Mouse (Mus musculus) ES-Bruce4 (cell line): ENCODE data around the gene Ror2. TPM values are rescaled to one million over a fixed set of nuclear protein-coding genes. Genes with fewer than 3 reads are reported as not detected.

ENCODE experiments used
- H3K27ac ChIP-seq: 2 replicates; pipeline ENCODE4 v1.5.1; 2012; ENCODE audit warnings: low read length, inconsistent platforms; ENCODE audit not compliant: insufficient read depth
- H3K27me3 ChIP-seq: 2 replicates; pipeline ENCODE4 v1.6.1; 2012; ENCODE audit warnings: mild to moderate bottlenecking, low read length, inconsistent platforms; ENCODE audit not compliant: control insufficient read depth, poor library complexity, insufficient read depth, severe bottlenecking
- H3K36me3 ChIP-seq: 2 replicates; pipeline ENCODE4 v1.6.1; 2012; ENCODE audit warnings: inconsistent platforms, mild to moderate bottlenecking, low read length, moderate library complexity; ENCODE audit not compliant: control insufficient read depth, poor library complexity, insufficient read depth, severe bottlenecking
- H3K4me1 ChIP-seq: one replicate; pipeline ENCODE4 v1.8.1; 2011; ENCODE audit warnings: low read length; ENCODE audit not compliant: control insufficient read depth, insufficient read depth
- H3K4me3 ChIP-seq: 2 replicates; pipeline ENCODE4 v1.5.1; 2011; ENCODE audit warnings: low read depth, mild to moderate bottlenecking, low read length
- H3K9ac ChIP-seq: 2 replicates; pipeline ENCODE4 v1.6.1; 2012; ENCODE audit warnings: low read depth, mild to moderate bottlenecking, inconsistent platforms; ENCODE audit not compliant: poor library complexity, severe bottlenecking
- H3K9me3 ChIP-seq: replicated peaks from 2 replicates; pipeline ENCODE4 v1.6.1; 2012; ENCODE audit warnings: mild to moderate bottlenecking, low read length, inconsistent platforms; ENCODE audit not compliant: control insufficient read depth, poor library complexity, insufficient read depth, severe bottlenecking
- CTCF ChIP-seq: IDR thresholded peaks from one replicate; pipeline ENCODE4 v1.8.1; 2011; ENCODE audit warnings: low read depth, low read length
- EP300 ChIP-seq: IDR thresholded peaks from 2 replicates; pipeline ENCODE4 v1.6.1; 2011; ENCODE audit warnings: low read depth, low read length; ENCODE audit not compliant: insufficient read depth
- POLR2A ChIP-seq: IDR thresholded peaks from one replicate; pipeline ENCODE4 v1.8.1; 2011; ENCODE audit warnings: low read length; ENCODE audit not compliant: insufficient read depth
- polyA plus RNA-seq: library from polyadenylated mRNA; stranded (reverse); fragments of >200 nt; gene quantifications from 2 replicates; pipeline ENCODE4 v1.2.4, GENCODE M21; 2011; ENCODE audit warnings: low read depth; ENCODE audit not compliant: missing spikeins, insufficient read depth, insufficient read length

The Ror2 gene
- polyA plus RNA-seq, 1 experiment, result 23.6 TPM

GRCm38 (mm10) chr13:53120906-53121305 is 165.0 kb downstream of the Ror2 start:
- H3K4me3 ChIP-seq, result peak overlapping the region; percentile 17

DNA sequence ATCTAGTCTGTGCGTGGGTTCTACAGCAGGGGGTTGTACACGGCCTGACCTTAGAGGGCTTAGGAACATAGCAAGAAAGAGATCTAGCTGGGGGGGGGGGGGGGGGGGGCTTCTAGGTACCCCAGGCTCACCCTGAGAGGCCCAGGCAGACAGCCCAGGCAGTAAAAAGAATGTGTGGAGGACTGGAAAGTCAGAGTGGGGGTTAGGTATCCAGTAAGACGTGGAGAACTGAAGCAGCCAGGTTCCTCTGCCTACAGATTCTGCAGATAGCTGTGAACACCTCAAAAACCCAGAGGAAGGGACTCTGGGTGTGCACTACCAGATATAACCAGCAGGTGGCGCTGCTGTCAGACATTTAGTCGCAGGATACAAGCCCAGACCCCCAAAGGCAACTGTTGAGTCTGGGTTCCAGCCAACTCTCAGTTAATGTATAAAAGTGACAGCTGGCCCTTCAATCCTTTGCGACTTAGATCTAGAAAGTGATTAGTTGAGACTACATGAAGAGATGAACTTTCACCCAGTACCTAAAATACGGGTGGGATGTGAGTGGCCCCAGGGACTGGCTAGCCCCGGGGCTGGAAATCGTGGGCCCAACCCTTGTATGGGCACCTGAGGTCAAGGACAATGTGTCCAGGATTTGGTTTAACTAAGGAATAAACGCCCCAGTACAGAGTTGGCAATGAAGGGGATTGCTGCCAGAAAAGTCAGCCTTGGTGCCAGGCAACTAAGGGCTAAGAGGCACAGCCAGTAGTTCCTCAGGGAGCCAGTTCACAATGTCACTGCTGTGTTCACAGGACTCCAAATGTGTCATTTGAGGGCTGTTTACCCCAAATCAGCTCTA is 166.1 kb downstream of the Ror2 start:
- Histone ChIP-seq H3K4me1 (peaks cover 4% of the 10 kb centered on the region), H3K27me3 (no peaks in the 10 kb centered on the region), H3K9me3 (no peaks in the 10 kb centered on the region), H3K36me3 (no peaks in the 10 kb centered on the region), H3K9ac (no peak overlapping the region), H3K4me3 (no peak overlapping the region), H3K27ac (no peak overlapping the region)
- TF ChIP-seq EP300, result no peak
- TF ChIP-seq CTCF, result peak; percentile 86
- TF ChIP-seq POLR2A, result no peak

More at GRCm38 (mm10) chr13:53120906-53121305, 165.0 kb downstream of the Ror2 start:
- Histone ChIP-seq H3K36me3 (no peaks in the 10 kb centered on the region), H3K9ac (no peak overlapping the region), H3K27ac (no peak overlapping the region), H3K27me3 (no peaks in the 10 kb centered on the region), H3K4me1 (peaks cover 4% of the 10 kb centered on the region), H3K9me3 (no peaks in the 10 kb centered on the region)
- TF ChIP-seq POLR2A (no peak), EP300 (no peak), CTCF (no peak)

DNA sequence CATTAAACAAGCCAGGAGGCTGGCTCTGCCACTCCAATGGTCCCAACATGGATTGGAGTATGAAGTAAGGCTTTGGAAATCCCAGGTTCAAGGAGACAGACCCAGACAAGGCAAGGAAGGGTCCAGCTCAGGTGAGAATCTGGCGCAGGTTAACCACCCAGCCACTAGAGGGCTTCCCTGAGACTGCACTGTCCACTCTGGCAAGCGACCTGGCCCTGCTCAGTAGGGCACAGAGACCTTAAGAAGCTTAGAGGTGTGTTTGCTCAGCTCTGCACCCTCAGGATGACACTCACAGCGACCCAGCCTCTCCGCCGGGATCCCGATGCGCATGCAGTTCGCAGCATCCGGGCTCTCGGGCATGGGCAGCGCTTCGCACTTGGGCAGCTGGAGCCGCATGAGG is 167.5 kb downstream of the Ror2 start:
- Histone ChIP-seq H3K27me3 (no peaks in the 10 kb centered on the region), H3K36me3 (no peaks in the 10 kb centered on the region), H3K4me1 (peaks cover 4% of the 10 kb centered on the region), H3K4me3 (peak overlapping the region; percentile 23), H3K27ac (no peak overlapping the region), H3K9me3 (no peaks in the 10 kb centered on the region), H3K9ac (no peak overlapping the region)
- TF ChIP-seq CTCF, result peak; percentile 68
- no peak for TF ChIP-seq EP300

DNA sequence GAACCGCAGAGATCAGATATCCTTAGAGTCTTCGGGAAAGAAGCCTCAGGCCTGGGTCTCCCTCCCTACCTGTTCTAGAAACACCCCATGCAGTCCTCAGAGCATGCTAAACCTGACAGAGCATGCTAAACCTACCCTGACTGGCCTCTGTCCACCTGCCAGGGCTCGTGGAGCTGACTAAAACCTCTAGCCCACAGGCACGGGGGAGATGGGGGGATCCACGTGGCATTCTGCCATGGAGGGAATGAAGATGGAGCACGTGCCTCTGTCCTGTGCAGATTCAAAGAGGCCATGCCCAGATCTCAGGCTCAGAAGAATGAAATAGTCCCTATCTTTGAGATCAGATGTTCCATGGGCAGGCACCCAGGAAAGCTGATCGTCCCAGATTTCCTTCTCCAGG is 168.0 kb downstream of the Ror2 start:
- no peaks in the 10 kb centered on the region for H3K36me3 ChIP-seq
- H3K9ac ChIP-seq, result no peak overlapping the region
- TF ChIP-seq CTCF (no peak), EP300 (no peak), POLR2A (no peak)
- no peaks in the 10 kb centered on the region for H3K27me3 ChIP-seq
- no peaks in the 10 kb centered on the region for H3K9me3 ChIP-seq
- no peak overlapping the region for H3K4me3 ChIP-seq
- no peak overlapping the region for H3K27ac ChIP-seq
- peaks cover 4% of the 10 kb centered on the region for H3K4me1 ChIP-seq

DNA sequence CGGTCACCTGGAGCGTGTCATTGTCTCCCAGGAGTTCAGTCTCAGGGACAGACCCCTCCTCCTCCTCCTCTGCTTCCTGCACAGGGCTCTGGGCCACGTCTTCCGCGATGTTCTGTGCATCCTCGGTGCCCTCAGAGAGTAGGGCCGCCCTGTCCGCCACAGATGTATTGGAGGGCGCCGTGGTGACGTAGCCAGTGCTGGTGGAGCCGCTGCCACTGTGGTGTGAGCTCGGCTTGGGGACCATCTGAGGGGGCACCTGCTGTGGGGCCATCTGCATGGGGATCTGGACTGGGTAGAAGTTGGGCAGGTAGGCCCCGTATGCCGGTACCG is 175.7 kb downstream of the Ror2 start:
- H3K4me3 ChIP-seq, result peak overlapping the region; percentile 29
- no peak overlapping the region for H3K27ac ChIP-seq
- H3K9ac ChIP-seq, result peak overlapping the region; percentile 13; the same call in 1 of the 2 replicates
- H3K4me1 ChIP-seq, result no peaks in the 10 kb centered on the region
- no peaks in the 10 kb centered on the region for H3K9me3 ChIP-seq
- H3K36me3 ChIP-seq, result no peaks in the 10 kb centered on the region
- TF ChIP-seq EP300 (no peak), POLR2A (no peak), CTCF (no peak)
- H3K27me3 ChIP-seq, result no peaks in the 10 kb centered on the region

- TF ChIP-seq CTCF (peak; percentile 97), POLR2A (no peak), EP300 (0 out of 2 replicates have a peak, but pooled peaks have one; percentile 22)
- H3K36me3 ChIP-seq, result no peaks in the 10 kb centered on the region
- H3K27me3 ChIP-seq, result no peaks in the 10 kb centered on the region
- peak overlapping the region; percentile 13; the same call in 1 of the 2 replicates for H3K9ac ChIP-seq
- peak overlapping the region; percentile 29 for H3K4me3 ChIP-seq
- no peaks in the 10 kb centered on the region for H3K9me3 ChIP-seq
- H3K4me1 ChIP-seq, result no peaks in the 10 kb centered on the region
- H3K27ac ChIP-seq, result no peak overlapping the region
These were observed 176.2 kb downstream of the Ror2 start for GRCm38 (mm10) chr13:53109560-53110248.
